Mouse (Mus musculus): Measurements from ENCODE around the gene Rab30. TPM values are rescaled to one million over a fixed set of nuclear protein-coding genes. Genes with fewer than 3 reads are reported as not detected.
"Not testable (repeated sequence)": the region's sequence is repeated elsewhere in the genome, so short reads cannot be mapped to it uniquely, and the experiment has no call there.

Gene Rab30
- total RNA-seq, 2 experiments from 2014 or later: 15.8 to 30.4 TPM

DNA sequence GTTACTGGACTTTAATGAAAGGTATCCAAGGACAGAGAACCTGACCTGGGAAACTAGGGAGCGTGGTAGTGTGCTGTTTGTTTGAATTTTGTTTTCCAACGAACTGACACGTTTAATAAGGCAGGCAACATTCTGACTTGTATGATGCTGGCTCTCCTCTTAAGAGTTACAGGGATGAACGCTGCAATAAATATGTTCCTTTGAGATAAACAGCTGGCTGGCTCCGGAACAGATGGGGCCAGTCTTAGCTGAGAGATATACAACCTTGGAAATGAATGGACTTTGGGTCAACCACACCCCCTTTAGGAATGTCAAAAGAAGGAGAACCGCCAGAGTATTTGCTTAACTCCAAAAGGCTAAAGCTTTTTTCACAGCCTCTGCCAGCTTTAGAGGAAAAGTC is 1.4 kb downstream of the Rab30 start:
- ATAC-seq (replicated peaks; ENCODE audit: low FRiP score, poor library complexity, severe bottlenecking): peak; percentile 67

DNA sequence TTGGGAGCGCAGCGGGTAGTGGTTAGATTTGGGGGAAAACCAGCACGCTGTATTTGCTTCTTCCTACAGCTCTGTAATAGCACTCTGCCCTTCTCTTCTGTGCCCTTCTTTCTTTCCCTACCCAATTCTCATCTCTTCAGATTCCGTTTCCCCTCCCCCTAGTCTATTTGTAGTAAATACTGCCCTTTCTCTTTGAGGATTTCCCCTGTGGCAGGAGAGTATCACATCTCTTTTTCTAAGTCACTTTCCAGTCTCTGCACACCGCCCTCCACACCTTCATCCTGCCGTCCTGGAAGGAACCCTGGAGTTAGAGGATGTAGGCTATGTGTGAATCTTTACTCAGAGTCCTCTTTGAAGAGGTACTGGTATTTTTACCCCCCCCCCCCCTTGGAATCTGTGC is 1.9 kb downstream of the Rab30 start:
- no peak for ATAC-seq (replicated peaks; ENCODE audit: low FRiP score, poor library complexity, severe bottlenecking)

DNA sequence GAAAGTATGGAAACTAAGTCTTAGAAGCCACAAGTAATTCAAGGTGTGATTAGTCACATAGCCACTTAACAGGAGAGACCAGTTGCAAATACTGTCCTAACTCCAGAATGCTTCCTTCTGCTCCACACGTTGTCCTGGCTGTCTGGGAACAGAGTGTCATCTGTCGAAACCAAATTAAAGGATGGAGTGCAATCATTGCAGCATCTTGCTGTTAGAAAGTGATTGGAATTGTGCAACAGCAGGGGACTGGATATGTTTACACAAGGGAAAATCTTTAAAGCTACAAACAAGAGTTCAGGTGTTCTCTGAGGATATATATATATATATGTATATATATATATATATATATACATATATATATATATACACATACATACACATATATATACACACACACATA is 9.0 kb downstream of the Rab30 start:
- no peak for ATAC-seq (replicated peaks; ENCODE audit: low FRiP score, poor library complexity, severe bottlenecking)

DNA sequence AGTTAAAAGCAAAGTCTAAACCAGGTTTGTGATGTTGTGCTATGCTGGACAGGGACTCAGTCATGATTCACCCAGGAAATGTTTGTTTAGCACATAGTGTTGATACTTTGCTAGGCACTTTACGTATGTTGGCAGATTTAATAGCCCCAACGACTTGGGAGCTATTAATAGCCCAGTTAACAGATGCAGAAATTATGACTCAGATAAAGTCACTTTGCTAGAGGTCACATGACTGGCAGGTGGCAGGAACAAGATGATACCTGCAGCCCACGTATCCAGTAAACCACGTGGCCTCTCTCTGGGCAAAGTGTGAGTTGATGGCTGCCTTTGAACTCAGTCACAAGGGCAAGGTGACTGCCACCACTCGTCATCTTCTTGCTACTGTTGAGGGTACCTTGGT is 16.7 kb downstream of the Rab30 start:
- ATAC-seq (replicated peaks; ENCODE audit: low FRiP score, poor library complexity, severe bottlenecking): no peak

DNA sequence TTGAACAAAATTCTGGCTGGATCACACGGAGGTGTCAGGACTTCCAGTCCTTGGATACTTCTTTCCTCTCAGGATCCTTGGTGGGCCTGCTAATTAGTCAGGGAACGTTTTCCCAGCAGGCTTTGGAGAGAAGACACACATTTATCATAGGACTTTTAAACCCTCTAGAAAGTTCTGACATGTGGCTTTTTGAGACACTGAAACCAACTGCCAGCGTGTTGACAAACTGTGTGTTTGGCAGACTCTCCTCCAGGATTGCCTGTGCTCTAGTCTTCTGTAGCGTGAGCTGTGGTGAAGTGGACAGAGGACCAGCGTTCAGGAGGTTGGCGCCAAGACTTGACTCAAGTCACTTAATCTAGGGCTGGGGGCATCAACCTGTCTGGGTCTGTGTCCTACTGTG is 19.2 kb downstream of the Rab30 start:
- no peak for ATAC-seq (replicated peaks; ENCODE audit: low FRiP score, poor library complexity, severe bottlenecking)

DNA sequence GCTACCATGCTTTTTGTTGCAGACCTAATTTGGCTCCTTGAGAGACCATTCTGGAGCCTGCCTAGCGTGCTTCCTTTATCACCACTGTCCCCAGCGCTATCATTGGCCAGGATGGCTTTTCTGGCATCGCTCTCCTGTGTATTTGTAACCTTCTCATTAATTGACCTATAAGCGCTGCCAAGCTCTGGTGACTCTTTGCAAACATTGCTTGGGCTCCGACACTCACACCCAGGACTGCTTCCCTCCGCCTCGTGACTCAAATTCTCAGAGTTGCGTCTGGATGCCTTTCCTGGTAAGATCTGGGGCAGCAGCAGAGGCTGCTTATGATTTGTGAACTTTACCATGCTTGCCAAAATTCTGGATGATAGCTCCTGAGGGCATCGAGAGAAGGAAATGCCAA is 19.8 kb downstream of the Rab30 start:
- no peak for ATAC-seq (replicated peaks; ENCODE audit: low FRiP score, poor library complexity, severe bottlenecking)

DNA sequence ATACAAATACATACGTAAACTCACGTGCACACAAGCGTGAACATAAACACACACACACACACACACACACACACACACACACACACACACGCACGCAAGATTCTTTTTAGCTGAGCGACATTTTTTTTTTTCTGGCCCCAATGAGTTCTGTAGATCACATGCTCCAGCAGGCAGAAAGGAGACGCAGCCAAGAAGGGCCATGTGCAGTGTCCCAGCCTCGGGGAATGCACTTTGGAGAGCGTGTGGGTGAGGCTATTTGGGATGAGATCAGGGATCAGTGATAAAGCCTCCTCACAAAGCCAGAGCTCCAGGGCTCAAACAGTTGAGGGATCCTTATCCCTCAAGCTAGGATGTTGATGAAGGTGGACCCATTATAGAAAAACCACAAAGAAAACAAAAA is 24.0 kb downstream of the Rab30 start:
- ATAC-seq (replicated peaks; ENCODE audit: low FRiP score, poor library complexity, severe bottlenecking): no peak

DNA sequence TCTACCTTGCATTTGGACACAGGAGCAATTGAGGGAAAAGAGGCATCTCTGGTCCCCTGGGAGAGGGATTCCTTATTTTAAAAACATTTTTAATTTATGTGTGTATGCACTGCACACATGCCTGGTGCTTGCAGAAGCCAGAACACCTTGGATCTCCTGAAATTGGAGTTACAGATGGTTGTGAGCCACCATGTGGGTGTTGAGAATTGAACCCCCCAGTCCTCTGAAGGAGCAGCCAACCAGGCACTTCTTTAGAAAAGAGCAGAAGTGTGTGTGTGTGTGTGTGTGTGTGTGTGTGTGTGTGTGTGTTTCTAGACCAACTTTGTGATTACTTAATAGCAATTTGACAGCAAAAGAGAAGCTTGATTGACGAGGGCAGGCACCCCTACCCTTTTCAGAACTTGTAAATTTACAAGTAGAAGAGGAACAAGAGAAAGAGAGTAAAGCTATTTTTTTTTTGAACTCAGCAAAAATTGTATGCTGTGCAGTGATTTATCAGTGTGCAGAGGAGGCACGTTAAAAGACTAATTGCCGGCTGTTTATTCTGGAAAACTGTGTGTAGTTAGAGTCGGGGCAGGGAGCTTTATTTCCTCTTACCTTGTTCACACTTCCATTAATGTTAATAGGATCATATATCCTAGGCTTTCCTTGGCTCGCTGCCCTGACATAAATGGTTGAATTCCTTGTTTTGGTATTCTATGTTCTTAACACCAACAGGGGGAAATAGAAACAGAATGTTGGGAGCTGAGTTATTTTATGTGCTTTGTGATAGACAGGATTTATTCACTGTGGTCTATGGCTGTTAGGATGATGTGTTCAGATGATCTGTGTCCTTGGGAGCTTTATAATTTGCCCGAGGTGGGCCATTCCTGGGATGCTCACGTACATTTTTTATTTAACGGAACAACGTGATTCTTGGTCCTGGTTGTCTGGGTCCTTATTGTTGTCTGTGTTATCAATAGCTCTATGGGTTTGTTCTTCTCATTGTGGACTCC is 25.0 kb downstream of the Rab30 start:
- ATAC-seq (replicated peaks; ENCODE audit: low FRiP score, poor library complexity, severe bottlenecking): no peak

DNA sequence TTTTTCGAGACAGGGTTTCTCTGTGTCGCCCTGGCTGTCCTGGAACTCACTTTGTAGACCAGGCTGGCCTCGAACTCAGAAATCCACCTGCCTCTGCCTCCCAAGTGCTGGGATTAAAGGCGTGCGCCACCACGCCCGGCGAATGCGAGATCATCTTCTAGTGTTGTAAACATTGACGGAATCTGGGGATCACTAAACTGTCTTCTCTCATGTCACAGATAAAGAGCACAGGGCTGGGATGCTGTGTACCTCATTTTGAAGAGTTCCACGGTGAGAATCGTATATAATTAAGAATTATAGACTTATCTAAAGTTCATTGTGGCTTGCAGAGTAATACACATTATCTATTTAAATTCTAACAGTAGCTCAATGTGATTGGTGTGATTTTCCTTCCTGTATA is 26.7 kb downstream of the Rab30 start:
- not testable (repeated sequence) for ATAC-seq (replicated peaks; ENCODE audit: low FRiP score, poor library complexity, severe bottlenecking)

DNA sequence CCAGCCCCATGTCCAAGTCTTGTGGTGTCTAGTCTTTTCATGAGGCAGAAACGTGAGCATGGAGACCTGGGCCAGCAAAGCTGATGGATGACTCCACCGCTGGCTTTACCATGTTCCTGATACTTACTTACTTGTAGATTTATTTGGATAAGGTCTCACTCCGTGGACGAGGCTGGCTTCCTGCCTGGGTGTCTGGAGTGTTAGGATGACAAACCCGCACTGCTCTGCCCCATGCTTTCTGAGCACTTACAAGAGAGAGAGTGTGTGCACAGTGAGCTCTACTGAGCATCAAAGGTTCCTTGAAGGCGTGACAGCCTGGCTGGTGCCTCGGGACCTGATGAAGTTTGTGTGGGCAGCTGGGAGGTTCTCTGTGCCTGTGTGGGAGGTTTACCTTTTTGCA is 27.5 kb downstream of the Rab30 start:
- ATAC-seq (replicated peaks; ENCODE audit: low FRiP score, poor library complexity, severe bottlenecking): no peak

DNA sequence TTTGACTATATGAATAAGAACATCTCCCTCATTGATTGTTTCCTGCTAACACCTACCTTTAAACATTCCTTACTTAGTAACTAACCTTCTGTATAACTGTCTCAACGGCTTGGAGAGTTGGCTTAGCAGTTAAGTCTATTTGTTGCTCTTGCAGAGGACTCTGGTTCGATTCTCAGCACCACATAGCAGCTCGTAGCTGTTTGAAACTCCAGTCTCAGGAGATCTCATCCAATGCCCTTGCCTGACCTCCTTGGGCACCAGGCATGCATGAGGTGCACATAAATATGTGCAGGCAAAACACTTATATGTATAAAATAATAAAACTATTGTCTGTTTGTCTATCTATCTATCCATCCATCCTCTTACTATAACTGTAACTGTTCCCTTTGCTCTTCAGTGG is 31.6 kb downstream of the Rab30 start:
- no peak for ATAC-seq (replicated peaks; ENCODE audit: low FRiP score, poor library complexity, severe bottlenecking)

DNA sequence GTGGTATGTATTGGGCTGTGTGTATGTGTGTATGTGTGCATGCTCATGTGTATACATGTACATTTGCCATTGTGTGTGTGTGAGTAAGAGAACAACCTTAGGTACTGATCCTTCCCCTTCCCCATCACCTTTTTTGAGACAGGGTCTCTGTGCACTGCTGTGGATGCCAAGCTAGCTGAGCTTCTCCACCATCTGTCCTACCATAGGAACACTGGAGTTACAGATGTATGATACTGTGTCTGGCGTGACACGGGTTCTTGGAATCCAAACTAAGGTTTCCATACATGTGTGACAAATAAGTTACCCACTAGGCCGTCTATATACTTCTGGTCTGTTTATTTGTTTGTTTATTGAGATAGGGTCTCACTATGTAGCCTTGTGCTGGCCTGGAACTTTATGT is 32.2 kb downstream of the Rab30 start:
- ATAC-seq (replicated peaks; ENCODE audit: low FRiP score, poor library complexity, severe bottlenecking): no peak

DNA sequence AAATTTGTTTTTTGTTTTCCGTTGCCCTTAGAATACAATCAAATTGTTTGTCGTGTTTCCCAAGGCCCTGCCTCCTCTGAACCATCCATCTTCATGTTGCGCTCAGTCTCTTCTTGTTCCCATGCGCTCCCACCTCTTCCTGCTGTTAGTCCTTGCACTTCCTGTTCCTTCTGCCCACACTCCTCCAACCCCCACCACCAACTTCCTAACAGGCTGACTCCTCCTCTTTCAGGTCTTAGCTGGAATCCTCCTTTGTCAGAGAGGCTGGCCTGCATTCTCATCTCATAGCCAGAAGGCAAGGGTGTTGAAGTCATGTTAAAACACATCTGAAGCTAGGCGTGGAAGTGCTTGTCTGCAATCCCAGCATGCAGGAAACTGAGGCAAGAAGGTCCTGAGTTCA is 33.3 kb downstream of the Rab30 start:
- ATAC-seq (replicated peaks; ENCODE audit: low FRiP score, poor library complexity, severe bottlenecking): no peak

DNA sequence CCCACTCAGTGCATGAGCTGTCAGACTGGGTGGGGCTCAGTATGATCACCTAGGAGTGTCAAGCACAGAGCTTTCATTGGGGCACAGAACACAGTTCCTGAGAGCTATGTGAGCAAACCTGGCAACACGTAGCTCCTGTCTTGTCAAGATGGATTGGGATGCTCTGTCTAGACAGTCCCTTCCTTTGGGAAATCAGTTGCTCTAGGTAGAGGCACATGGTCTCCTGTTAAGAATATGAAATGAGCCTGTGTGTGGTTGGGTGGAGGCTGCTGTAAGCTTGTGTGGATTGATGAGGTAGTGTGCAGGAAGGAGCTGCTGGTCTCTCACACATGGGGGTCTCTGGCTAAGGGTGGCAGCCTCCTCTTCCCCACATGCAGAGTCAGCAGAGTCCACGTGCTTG is 34.3 kb downstream of the Rab30 start:
- no peak for ATAC-seq (replicated peaks; ENCODE audit: low FRiP score, poor library complexity, severe bottlenecking)

DNA sequence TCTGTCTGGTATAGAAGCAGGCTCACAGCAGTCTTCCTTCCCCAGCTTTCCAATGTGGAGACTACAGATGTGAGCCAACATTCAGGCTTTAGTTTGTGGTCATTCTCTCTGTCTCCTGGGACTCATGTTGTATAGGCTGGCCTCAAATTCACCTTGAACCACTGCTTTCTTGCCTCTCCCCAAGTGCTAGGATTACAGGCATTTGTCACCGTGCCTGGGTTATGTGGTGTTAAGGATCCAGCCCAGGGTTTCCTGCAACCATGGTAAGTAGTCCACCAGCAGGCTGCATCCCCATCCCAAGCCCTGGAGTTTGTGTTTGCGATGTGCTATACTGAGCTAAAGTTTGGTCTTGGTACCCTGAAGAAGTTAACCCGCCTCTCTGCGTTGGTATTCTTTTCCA is 35.2 kb downstream of the Rab30 start:
- ATAC-seq (replicated peaks; ENCODE audit: low FRiP score, poor library complexity, severe bottlenecking): no peak

DNA sequence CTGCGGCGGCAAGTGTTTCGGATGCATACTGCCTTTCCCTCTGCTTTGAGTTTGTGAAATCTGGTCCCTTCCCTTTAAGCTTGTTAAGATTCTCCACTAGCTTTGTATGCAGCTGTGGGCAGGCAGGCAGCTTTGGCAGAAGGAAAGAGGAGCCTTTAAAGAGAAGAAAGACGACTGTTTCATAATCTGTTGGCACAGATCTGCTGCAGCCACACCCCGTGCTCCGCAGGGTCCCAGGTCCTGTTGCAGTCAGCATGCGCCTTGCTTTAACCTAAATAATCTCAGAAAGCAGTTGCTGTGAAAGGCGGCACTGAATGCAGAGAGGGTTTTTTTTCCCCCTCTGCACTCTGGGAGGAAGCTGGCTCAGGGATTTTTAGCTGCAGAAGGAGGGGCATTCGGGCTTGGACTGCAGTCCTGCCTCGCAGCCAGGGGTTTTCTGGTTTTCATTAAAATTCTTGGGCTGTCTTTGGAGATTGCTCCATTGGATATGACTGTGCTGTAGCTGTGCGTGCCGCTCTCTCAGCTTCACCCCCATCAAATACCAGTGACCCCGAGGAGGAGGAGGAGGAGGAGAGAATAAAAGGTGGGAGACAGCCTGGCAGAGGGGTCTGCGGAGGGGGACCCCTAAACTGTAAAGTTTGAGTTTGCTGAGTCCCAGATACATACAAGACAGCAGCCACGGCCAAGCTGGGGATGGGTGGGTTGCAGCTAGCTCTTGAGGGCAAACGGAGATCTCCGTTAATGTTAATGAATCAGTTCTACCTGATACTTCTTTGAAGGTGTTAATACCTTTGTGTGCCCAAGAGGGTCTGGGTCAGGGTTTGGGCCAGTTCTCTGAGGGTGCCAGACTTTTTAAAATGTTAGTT is 35.9 kb downstream of the Rab30 start:
- ATAC-seq (replicated peaks; ENCODE audit: low FRiP score, poor library complexity, severe bottlenecking): no peak

DNA sequence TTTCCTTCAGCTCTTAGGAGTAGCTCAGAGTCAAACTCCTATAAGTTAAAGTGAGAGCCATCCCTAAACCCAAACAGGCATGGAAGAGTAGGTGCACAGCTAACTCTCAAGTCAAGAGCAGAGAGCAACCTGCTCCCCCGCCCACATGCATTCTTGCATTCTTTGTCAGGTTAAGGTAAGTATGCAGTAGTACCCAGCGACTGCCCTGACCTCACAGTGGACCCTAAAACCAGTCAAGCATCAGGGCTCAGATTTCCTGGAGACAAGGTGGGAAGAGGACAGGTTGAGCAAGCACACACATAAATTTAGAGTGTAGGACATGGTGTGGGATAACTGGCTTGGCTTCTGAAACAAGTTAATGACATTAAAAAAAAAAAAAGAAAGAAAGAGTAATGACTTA is 37.7 kb downstream of the Rab30 start:
- no peak for ATAC-seq (replicated peaks; ENCODE audit: low FRiP score, poor library complexity, severe bottlenecking)

DNA sequence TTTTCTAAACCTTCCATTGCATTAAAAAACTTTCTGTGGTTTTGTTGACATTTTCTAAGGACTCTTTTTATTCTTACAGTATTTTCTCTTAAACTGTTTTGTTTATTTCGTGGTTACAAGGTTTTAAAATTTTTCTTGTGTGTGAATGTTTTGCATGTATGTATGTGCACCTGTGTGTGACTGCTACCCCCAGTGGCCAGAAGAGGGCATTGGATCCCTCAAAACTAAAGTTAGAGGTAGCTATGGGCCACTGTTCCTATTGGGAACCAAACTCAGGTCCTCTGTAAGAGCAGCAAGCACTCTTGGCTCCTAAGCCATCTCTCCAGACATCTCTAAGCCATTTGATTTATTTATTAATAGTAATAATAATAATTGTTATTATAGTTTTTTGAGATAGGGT is 40.0 kb downstream of the Rab30 start:
- ATAC-seq (replicated peaks; ENCODE audit: low FRiP score, poor library complexity, severe bottlenecking): no peak

DNA sequence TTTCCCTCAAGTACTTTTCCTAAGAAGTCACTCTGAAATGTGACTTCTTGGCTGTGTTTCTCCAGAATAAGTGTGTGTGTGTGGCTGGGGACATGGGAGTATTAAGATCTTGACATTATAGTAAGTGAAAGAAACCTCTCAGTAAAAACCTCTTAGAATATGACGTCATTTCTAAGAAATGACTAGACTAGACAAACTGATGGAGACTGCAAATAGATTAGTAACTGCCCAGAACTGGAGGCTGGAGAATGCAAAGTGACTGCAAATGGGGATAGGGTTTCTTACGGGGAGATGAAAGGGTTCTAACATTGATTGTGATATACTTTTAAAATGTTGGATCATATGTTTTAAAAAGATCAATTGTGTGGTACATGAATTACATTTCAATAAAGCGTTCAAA is 40.5 kb downstream of the Rab30 start:
- ATAC-seq (replicated peaks; ENCODE audit: low FRiP score, poor library complexity, severe bottlenecking): no peak

DNA sequence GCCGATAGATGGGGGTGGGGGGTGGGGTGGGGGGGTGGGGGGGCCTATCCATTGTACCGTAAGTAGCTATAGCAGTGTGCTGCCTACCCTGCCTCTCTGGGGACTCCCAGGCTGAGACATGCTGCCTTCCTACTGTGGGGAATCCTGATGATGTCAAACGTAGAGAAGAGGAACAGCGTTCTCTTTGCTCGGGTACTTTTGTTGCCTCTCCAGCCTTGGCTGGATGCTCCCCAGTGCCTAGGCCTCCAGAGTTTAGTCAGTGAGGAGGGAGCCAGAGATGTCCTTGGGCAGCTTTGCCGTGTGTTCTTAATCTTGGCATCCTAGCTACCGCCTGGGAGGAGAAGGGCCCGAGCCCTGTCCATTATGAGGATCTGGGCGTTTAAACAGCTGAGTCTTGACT is 41.1 kb downstream of the Rab30 start:
- ATAC-seq (replicated peaks; ENCODE audit: low FRiP score, poor library complexity, severe bottlenecking): no peak

Data from erythroblast, adult 5-6 weeks (primary cell).